Mouse (Mus musculus): ENCODE results near the gene Adora2a. TPM values are rescaled to one million over a fixed set of nuclear protein-coding genes. Genes with fewer than 3 reads are reported as not detected.

The Adora2a gene
- not detected for polyA plus RNA-seq (2014; fragmentation: Illumina TruSeq; extraction: RNeasy Lipid Tissue Mini Kit (QIAGEN cat#74804); ENCODE audit: low read depth, low replicate concordance)

GRCm38 (mm10) chr10:75316872-75316907 lies at the start of gene Adora2a:
TSS of gene Adora2a (plus strand) at chr10:75316877.

Other genes starting within 250 kb of the Adora2a start
- gene Specc1l, start 104.8 kb upstream of the Adora2a start, polyA plus RNA-seq (2014; fragmentation: Illumina TruSeq; extraction: RNeasy Lipid Tissue Mini Kit (QIAGEN cat#74804); ENCODE audit: low read depth, low replicate concordance) = 28.6 TPM
- gene Upb1, start 84.2 kb downstream of the Adora2a start, polyA plus RNA-seq (2014; fragmentation: Illumina TruSeq; extraction: RNeasy Lipid Tissue Mini Kit (QIAGEN cat#74804); ENCODE audit: low read depth, low replicate concordance) = 0.29 TPM
- 25.2 TPM for gene Snrpd3, start 200.7 kb downstream of the Adora2a start, polyA plus RNA-seq (2014; fragmentation: Illumina TruSeq; extraction: RNeasy Lipid Tissue Mini Kit (QIAGEN cat#74804); ENCODE audit: low read depth, low replicate concordance)
- gene Gucd1, start 201.1 kb downstream of the Adora2a start, polyA plus RNA-seq (2014; fragmentation: Illumina TruSeq; extraction: RNeasy Lipid Tissue Mini Kit (QIAGEN cat#74804); ENCODE audit: low read depth, low replicate concordance) = 4.2 TPM
- gene Lrrc75b, start 243.5 kb downstream of the Adora2a start, polyA plus RNA-seq (2014; fragmentation: Illumina TruSeq; extraction: RNeasy Lipid Tissue Mini Kit (QIAGEN cat#74804); ENCODE audit: low read depth, low replicate concordance) = 0.52 TPM
- gene Ggt1, start 244.7 kb downstream of the Adora2a start, polyA plus RNA-seq (2014; fragmentation: Illumina TruSeq; extraction: RNeasy Lipid Tissue Mini Kit (QIAGEN cat#74804); ENCODE audit: low read depth, low replicate concordance) = not detected